Mouse (Mus musculus) cerebellum, adult 2 months (tissue): ENCODE data around the gene Atg7.

ENCODE experiments used
- CTCF ChIP-seq: fragments of 200-500 bp; IDR thresholded peaks from 2 replicates; pipeline ENCODE4 v1.5.1; 2011; ENCODE audit warnings: low read depth, mild to moderate bottlenecking, control low read depth, low read length, moderate library complexity, borderline replicate concordance; ENCODE audit not compliant: insufficient read depth
- POLR2A ChIP-seq: fragments of 200-500 bp; IDR thresholded peaks from 2 replicates; pipeline ENCODE4 v1.6.1; 2011; ENCODE audit warnings: low read length, control low read depth, borderline replicate concordance; ENCODE audit not compliant: insufficient read depth

- TF ChIP-seq POLR2A (no peak), CTCF (no peak)
These were observed 95.8 kb downstream of the Atg7 start for GRCm38 (mm10) chr6:114738760-114739112.
